Mouse (Mus musculus) ES-E14 (cell line): ENCODE data around the gene Bmp7. TPM values are rescaled to one million over a fixed set of nuclear protein-coding genes. Genes with fewer than 3 reads are reported as not detected.

ENCODE experiments used
- DNase-seq: peaks from one replicate; pipeline ENCODE4 v3.0.0-alpha.2; 2013; ENCODE audit warnings: low read depth, low spot score
- H3K27ac ChIP-seq: 2 replicates; pipeline ENCODE4 v1.5.1; 2012; ENCODE audit warnings: low read depth, mild to moderate bottlenecking, low read length, moderate library complexity, mixed read lengths; ENCODE audit not compliant: poor library complexity, insufficient read depth, severe bottlenecking
- H3K36me3 ChIP-seq: 2 replicates; pipeline ENCODE4 v1.6.1; 2012; ENCODE audit warnings: mild to moderate bottlenecking, low read length, moderate library complexity, mixed read lengths; ENCODE audit not compliant: control insufficient read depth, poor library complexity, insufficient read depth, severe bottlenecking
- H3K4me1 ChIP-seq, 2 experiments: fragments of 150-350 bp in 1 of 2; sonication (generic) in 1 of 2; 2 replicates each; pipeline ENCODE4 v1.6.1; 2012; ENCODE audit warnings: low read length in 2 of 2, mild to moderate bottlenecking in 1 of 2, mixed read lengths in 1 of 2; ENCODE audit not compliant: control insufficient read depth in 2 of 2, insufficient read depth in 2 of 2, poor library complexity in 1 of 2
- H3K4me3 ChIP-seq, 2 experiments: fragments of 150-350 bp in 1 of 2; sonication (generic) in 1 of 2; 2 replicates each; pipeline ENCODE4 v1.5.1; 2012; ENCODE audit warnings: low read length in 2 of 2, low read depth in 1 of 2, mild to moderate bottlenecking in 1 of 2, mixed read lengths in 1 of 2; ENCODE audit not compliant: insufficient read depth in 1 of 2, poor library complexity in 1 of 2, severe bottlenecking in 1 of 2
- H3K9ac ChIP-seq: 2 replicates; pipeline ENCODE4 v1.6.1; 2012; ENCODE audit warnings: low read depth, mild to moderate bottlenecking, low read length, mixed read lengths; ENCODE audit not compliant: poor library complexity, insufficient read depth, severe bottlenecking
- H3K9me3 ChIP-seq: fragments of 150-350 bp; sonication (generic); 2 replicates; pipeline ENCODE4 v1.6.1; 2012; ENCODE audit warnings: low read depth, mild to moderate bottlenecking, low read length; ENCODE audit not compliant: control insufficient read depth, insufficient read depth
- CHD2 ChIP-seq: IDR thresholded peaks from 2 replicates; pipeline ENCODE4 v1.6.1; 2014; ENCODE audit warnings: mild to moderate bottlenecking, low read depth, low read length, inconsistent platforms
- HCFC1 ChIP-seq: IDR thresholded peaks from 2 replicates; pipeline ENCODE4 v1.6.1; 2012; ENCODE audit warnings: low read length, inconsistent platforms, borderline replicate concordance; ENCODE audit not compliant: insufficient read depth
- MAFK ChIP-seq: IDR thresholded peaks from 2 replicates; pipeline ENCODE4 v1.6.1; 2014; ENCODE audit warnings: mild to moderate bottlenecking, low read depth, low read length, inconsistent platforms; ENCODE audit not compliant: insufficient read depth
- ZC3H11A ChIP-seq: IDR thresholded peaks from 2 replicates; pipeline ENCODE4 v1.6.1; 2012; ENCODE audit warnings: low read depth, mild to moderate bottlenecking, inconsistent platforms, low read length, borderline replicate concordance
- ZNF384 ChIP-seq: IDR thresholded peaks from 2 replicates; pipeline ENCODE4 v1.6.1; 2012; ENCODE audit warnings: low read depth, low read length, inconsistent platforms
- in situ Hi-C, 2 experiments: fragments of 600-800 bp; cut with MboI; formaldehyde crosslinking; loops; one replicate each; pipeline ENCODE4 v1.15.1; 2025; ENCODE audit warnings: low sequenced_read_pairs in 2 of 2, inconsistent platforms in 1 of 2; ENCODE audit not compliant: unreplicated experiment in 2 of 2
- total RNA-seq: library from RNA; depleted of rRNA; stranded (reverse); fragments of 300-350 nt; gene quantifications from 2 replicates; pipeline ENCODE4 v1.2.3, GENCODE M21; 2012

The Bmp7 gene
- total RNA-seq, 1 experiment = 1.4 TPM

DNA sequence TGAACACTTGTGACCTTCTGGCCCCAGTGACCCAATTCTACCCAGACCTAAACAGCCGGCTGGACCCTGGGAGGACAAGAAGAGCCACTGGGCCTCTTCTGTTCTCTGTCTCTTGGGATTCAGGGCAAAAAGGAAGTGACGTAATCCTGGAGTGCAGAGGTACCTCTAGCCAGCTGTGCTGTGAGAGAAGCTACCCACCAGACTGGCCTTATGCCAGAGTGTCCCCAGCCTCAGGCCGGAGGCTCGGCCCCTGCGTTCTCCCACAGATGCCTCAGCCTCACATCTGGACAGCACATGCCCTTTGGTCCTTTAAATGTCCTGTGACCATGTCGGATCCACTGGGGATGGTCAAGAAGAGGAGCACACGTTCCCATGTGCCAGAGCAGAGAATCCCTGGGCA is 54.3 kb downstream of the Bmp7 start:
- Histone ChIP-seq H3K27ac (no peak overlapping the region), H3K4me1 (peaks cover 4 to 24% of the 10 kb centered on the region in 2 experiments; a peak in 2 of 4 replicates), H3K36me3 (no peaks in the 10 kb centered on the region), H3K9ac (no peak overlapping the region), H3K4me3 (no peak overlapping the region), H3K9me3 (no peaks in the 10 kb centered on the region)
- in situ Hi-C loops = no loop called here
- no peak for TF ChIP-seq HCFC1
- no peak for TF ChIP-seq ZNF384
- DNase-seq = no peak

DNA sequence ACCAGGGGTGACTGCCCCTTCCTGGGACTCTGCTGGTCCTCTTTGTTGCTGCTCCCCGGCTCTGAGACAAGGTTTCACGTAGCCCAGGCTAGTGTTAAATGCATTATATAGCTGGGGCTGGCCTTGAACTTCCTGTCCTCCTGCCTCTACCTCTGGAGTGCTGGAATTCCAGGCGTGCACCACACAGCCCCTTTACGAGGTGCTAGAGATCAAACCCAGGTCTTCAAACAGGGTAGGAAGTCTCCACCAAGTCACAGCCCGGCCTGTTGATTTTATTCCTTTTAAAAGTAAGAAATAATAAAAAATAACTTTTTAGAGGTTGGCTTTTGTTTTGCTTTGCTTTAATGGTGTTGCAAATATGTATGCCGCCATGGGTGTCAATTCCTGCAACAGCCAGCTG is 55.5 kb downstream of the Bmp7 start:
- Histone ChIP-seq H3K9ac (no peak overlapping the region), H3K9me3 (no peaks in the 10 kb centered on the region), H3K4me1 (peaks cover 2 to 19% of the 10 kb centered on the region in 2 experiments; a peak in 2 of 4 replicates), H3K27ac (no peak overlapping the region), H3K4me3 (no peak overlapping the region), H3K36me3 (no peaks in the 10 kb centered on the region)
- no peak for TF ChIP-seq HCFC1
- in situ Hi-C loops = no loop called here
- no peak for DNase-seq

- DNase-seq = no peak
- no peak overlapping the region for H3K27ac ChIP-seq
- H3K4me3 ChIP-seq = no peak overlapping the region
- TF ChIP-seq CHD2 (no peak), MAFK (no peak), ZC3H11A (no peak), ZNF384 (no peak), HCFC1 (no peak)
- H3K9ac ChIP-seq = no peak overlapping the region
- H3K9me3 ChIP-seq = no peaks in the 10 kb centered on the region
- no peaks in the 10 kb centered on the region for H3K36me3 ChIP-seq
- in situ Hi-C loops = no loop called here
- peaks cover 6 to 23% of the 10 kb centered on the region in 2 experiments for H3K4me1 ChIP-seq
These were observed 64.9 kb downstream of the Bmp7 start for GRCm38 (mm10) chr2:172875201-172875600.

DNA sequence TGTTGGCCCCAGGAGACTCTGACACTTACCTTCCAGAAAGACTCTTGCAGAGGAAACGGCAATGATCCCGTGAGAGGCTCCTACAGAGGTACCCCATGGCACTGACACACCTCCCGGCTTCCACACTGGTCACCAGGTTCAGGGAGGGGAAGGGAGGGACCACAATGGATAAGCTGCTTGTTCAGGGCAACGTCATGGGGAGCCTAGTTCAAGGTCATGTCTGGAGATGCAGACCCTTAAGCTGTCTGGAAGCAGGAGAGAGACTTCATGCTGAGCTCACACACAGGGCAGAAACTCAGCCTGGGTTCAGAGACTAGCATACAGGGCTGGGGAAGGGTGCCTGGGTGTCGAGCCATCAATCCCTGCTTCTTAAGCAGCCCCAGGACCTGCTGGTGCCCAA is 73.8 kb downstream of the Bmp7 start:
- in situ Hi-C loops = no loop called here
- Histone ChIP-seq H3K4me1 (peaks cover 24 to 45% of the 10 kb centered on the region in 2 experiments), H3K9me3 (no peaks in the 10 kb centered on the region), H3K27ac (no peak overlapping the region), H3K4me3 (no peak overlapping the region), H3K36me3 (no peaks in the 10 kb centered on the region), H3K9ac (no peak overlapping the region)
- DNase-seq = no peak
- TF ChIP-seq ZNF384 (no peak), ZC3H11A (no peak), CHD2 (no peak), HCFC1 (no peak), MAFK (no peak)

DNA sequence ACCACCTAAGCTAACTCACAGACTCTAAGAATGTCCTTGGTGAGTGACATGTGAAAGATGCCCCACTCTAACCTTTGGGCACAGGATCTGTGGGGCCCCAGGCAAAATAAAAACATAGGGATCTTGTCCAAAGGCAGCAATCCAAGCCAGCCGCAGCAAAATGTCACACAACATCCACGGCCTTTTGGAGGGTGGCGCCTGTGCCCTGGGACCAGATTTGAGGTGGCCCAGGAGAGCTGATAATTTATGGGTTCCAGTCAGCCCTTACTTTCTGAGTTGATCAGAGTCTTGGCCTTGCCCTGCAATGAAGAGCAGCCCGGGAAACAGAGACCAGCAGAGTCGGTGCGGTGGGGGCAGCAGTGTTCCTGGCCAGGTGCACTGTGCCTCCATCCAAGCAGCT is 75.0 kb downstream of the Bmp7 start:
- in situ Hi-C loops = no loop called here
- Histone ChIP-seq H3K27ac (no peak overlapping the region; the same call in 1 of the 2 replicates), H3K36me3 (no peaks in the 10 kb centered on the region), H3K4me1 (peaks cover 26 to 40% of the 10 kb centered on the region in 2 experiments), H3K4me3 (no peak overlapping the region), H3K9me3 (no peaks in the 10 kb centered on the region), H3K9ac (no peak overlapping the region)
- no peak for TF ChIP-seq CHD2
- DNase-seq = no peak
